Mouse (Mus musculus) megakaryocyte, embryonic 14.5 days (primary cell): ENCODE results near the gene Atg7. TPM values are rescaled to one million over a fixed set of nuclear protein-coding genes. Genes with fewer than 3 reads are reported as not detected.

Source experiments
- H3K27me3 ChIP-seq: replicated peaks from 2 replicates; pipeline ENCODE3; 2012; ENCODE audit warnings: inconsistent platforms
- H3K36me3 ChIP-seq: replicated peaks from 2 replicates; pipeline ENCODE3; 2012; ENCODE audit warnings: low read length, inconsistent platforms, mixed read lengths
- H3K4me1 ChIP-seq: 2 replicates; pipeline ENCODE4 v1.6.1; 2012; ENCODE audit warnings: inconsistent platforms
- H3K4me3 ChIP-seq: replicated peaks from 2 replicates; pipeline ENCODE3; 2012; ENCODE audit warnings: moderate library complexity, mild to moderate bottlenecking, inconsistent platforms
- H3K9me3 ChIP-seq: 2 replicates; pipeline ENCODE4 v1.6.1; 2012; ENCODE audit warnings: inconsistent platforms
- FLI1 ChIP-seq: IDR thresholded peaks from 2 replicates; pipeline ENCODE4 v1.6.1; 2012; ENCODE audit warnings: low read length, inconsistent platforms, mixed read lengths
- GATA1 ChIP-seq: IDR thresholded peaks from 3 replicates; pipeline ENCODE4 v1.6.1; 2012; ENCODE audit warnings: mixed read lengths, low read length, inconsistent platforms, borderline replicate concordance
- polyA plus RNA-seq: library from polyadenylated mRNA; stranded (reverse); fragments of >175 nt; gene quantifications from 2 replicates; pipeline ENCODE4 v1.2.3, GENCODE M21; 2012; ENCODE audit warnings: low replicate concordance; ENCODE audit not compliant: insufficient read depth

Atg7 gene
- polyA plus RNA-seq, 1 experiment, result 92.9 TPM

GRCm38 (mm10) chr6:114684407-114684806, 41.5 kb downstream of the Atg7 start:
- Histone ChIP-seq H3K4me3 (no peak overlapping the region), H3K36me3 (peaks cover 82% of the 10 kb centered on the region), H3K4me1 (peaks cover 7% of the 10 kb centered on the region; the same call in 1 of the 2 replicates), H3K27me3 (no peaks in the 10 kb centered on the region), H3K9me3 (no peaks in the 10 kb centered on the region)
- TF ChIP-seq FLI1, result no peak
- TF ChIP-seq GATA1, result no peak

GRCm38 (mm10) chr6:114685412-114685811, 42.5 kb downstream of the Atg7 start:
- Histone ChIP-seq H3K4me3 (no peak overlapping the region), H3K9me3 (no peaks in the 10 kb centered on the region), H3K4me1 (peaks cover 7% of the 10 kb centered on the region; the same call in 1 of the 2 replicates), H3K27me3 (no peaks in the 10 kb centered on the region), H3K36me3 (peaks cover 82% of the 10 kb centered on the region)
- no peak for TF ChIP-seq GATA1
- TF ChIP-seq FLI1, result no peak

GRCm38 (mm10) chr6:114687035-114687434, 44.1 kb downstream of the Atg7 start:
- no peaks in the 10 kb centered on the region for H3K27me3 ChIP-seq
- TF ChIP-seq GATA1, result no peak
- TF ChIP-seq FLI1, result no peak
- H3K9me3 ChIP-seq, result no peaks in the 10 kb centered on the region
- peaks cover 79% of the 10 kb centered on the region for H3K36me3 ChIP-seq
- H3K4me1 ChIP-seq, result peaks cover 7% of the 10 kb centered on the region; the same call in 1 of the 2 replicates
- H3K4me3 ChIP-seq, result no peak overlapping the region

- no peaks in the 10 kb centered on the region for H3K9me3 ChIP-seq
- H3K4me1 ChIP-seq, result peaks cover 9% of the 10 kb centered on the region
- no peaks in the 10 kb centered on the region for H3K27me3 ChIP-seq
- TF ChIP-seq FLI1 (no peak), GATA1 (no peak)
- H3K36me3 ChIP-seq, result peaks cover 74% of the 10 kb centered on the region
- no peak overlapping the region for H3K4me3 ChIP-seq
These were observed 47.8 kb downstream of the Atg7 start for GRCm38 (mm10) chr6:114690661-114691060.

GRCm38 (mm10) chr6:114691530-114691929, 48.6 kb downstream of the Atg7 start:
- Histone ChIP-seq H3K9me3 (no peaks in the 10 kb centered on the region), H3K27me3 (no peaks in the 10 kb centered on the region), H3K4me1 (peaks cover 9% of the 10 kb centered on the region), H3K4me3 (no peak overlapping the region), H3K36me3 (peaks cover 68% of the 10 kb centered on the region)
- TF ChIP-seq GATA1 (no peak), FLI1 (no peak)

- H3K4me3 ChIP-seq, result no peak overlapping the region
- no peaks in the 10 kb centered on the region for H3K27me3 ChIP-seq
- TF ChIP-seq FLI1, result no peak
- TF ChIP-seq GATA1, result no peak
- no peaks in the 10 kb centered on the region for H3K9me3 ChIP-seq
- H3K4me1 ChIP-seq, result peaks cover 11% of the 10 kb centered on the region
- H3K36me3 ChIP-seq, result peaks cover 77% of the 10 kb centered on the region
These were observed 49.8 kb downstream of the Atg7 start for GRCm38 (mm10) chr6:114692691-114693090.

- Histone ChIP-seq H3K36me3 (peaks cover 77% of the 10 kb centered on the region), H3K27me3 (no peaks in the 10 kb centered on the region), H3K9me3 (0 out of 2 replicates have a peak, but pooled peaks cover 3% of the 10 kb centered on the region), H3K4me1 (peaks cover 10% of the 10 kb centered on the region), H3K4me3 (no peak overlapping the region)
- TF ChIP-seq FLI1 (no peak), GATA1 (no peak)
These were observed 55.0 kb downstream of the Atg7 start for GRCm38 (mm10) chr6:114697646-114698490.

GRCm38 (mm10) chr6:114698578-114698977, 55.7 kb downstream of the Atg7 start:
- Histone ChIP-seq H3K4me1 (peaks cover 10% of the 10 kb centered on the region), H3K36me3 (peaks cover 79% of the 10 kb centered on the region), H3K27me3 (no peaks in the 10 kb centered on the region), H3K9me3 (0 out of 2 replicates have a peak, but pooled peaks cover 3% of the 10 kb centered on the region), H3K4me3 (no peak overlapping the region)
- TF ChIP-seq GATA1, result no peak
- no peak for TF ChIP-seq FLI1

- Histone ChIP-seq H3K4me3 (no peak overlapping the region), H3K27me3 (no peaks in the 10 kb centered on the region), H3K4me1 (peaks cover 3% of the 10 kb centered on the region; the same call in 1 of the 2 replicates), H3K36me3 (peaks cover 89% of the 10 kb centered on the region), H3K9me3 (0 out of 2 replicates have a peak, but pooled peaks cover 3% of the 10 kb centered on the region)
- TF ChIP-seq FLI1, result no peak
- no peak for TF ChIP-seq GATA1
These were observed 57.8 kb downstream of the Atg7 start for GRCm38 (mm10) chr6:114700704-114701103.

GRCm38 (mm10) chr6:114707032-114707431, 64.1 kb downstream of the Atg7 start:
- Histone ChIP-seq H3K4me1 (peaks cover 41% of the 10 kb centered on the region), H3K4me3 (no peak overlapping the region), H3K36me3 (peaks cover 86% of the 10 kb centered on the region), H3K27me3 (no peaks in the 10 kb centered on the region), H3K9me3 (no peaks in the 10 kb centered on the region)
- TF ChIP-seq GATA1, result no peak
- TF ChIP-seq FLI1, result no peak
